Mouse (Mus musculus): ENCODE measurements around the gene Pf4. TPM values are rescaled to one million over a fixed set of nuclear protein-coding genes. Genes with fewer than 3 reads are reported as not detected.

Gene Pf4
- polyA plus RNA-seq, 1 experiment from 2014 or later, result 33.7 TPM

- Histone ChIP-seq H3K4me3 (ENCODE audit: control insufficient read depth in 1 of 2, insufficient read depth in 1 of 2, low read depth in 1 of 2, low read length in 2 of 2) (peak within 1 kb of the TSS; percentile 16 to 18; a peak in 3 of 4 replicates), H3K27me3 (ENCODE audit: control insufficient read depth, insufficient read depth, low read length) (peaks cover 20% of the 10 kb centered on the region), H3K27ac (replicated peaks in 1 of 2; ENCODE audit: control insufficient read depth in 1 of 2, insufficient read depth in 1 of 2, low read depth in 2 of 2, low read length in 2 of 2) (no peak within 1 kb of the TSS), H3K4me1 (ENCODE audit: control insufficient read depth in 2 of 2, insufficient read depth in 2 of 2, low read length in 2 of 2) (peaks cover 4 to 13% of the 10 kb centered on the region in 2 experiments; a peak in 2 of 4 replicates), H3K9ac (ENCODE audit: low read length) (no peak within 1 kb of the TSS), H3K36me3 (ENCODE audit: control insufficient read depth, insufficient read depth, low read length) (no peaks in the 10 kb centered on the region), H3K9me3 (ENCODE audit: control insufficient read depth, low read length) (no peaks in the 10 kb centered on the region), H3K4me2 (ENCODE audit: low read length) (peak within 1 kb of the TSS; percentile 53)
- 5% methylated on average over 32 of the region's 32 CpGs for WGBS
- no peak for ATAC-seq (ENCODE audit: insufficient number of reproducible peaks, insufficient read depth, low FRiP score, low read depth)
Observed at GRCm38 (mm10) chr5:90759077-90760065, 12.9 kb upstream of the Pf4 start, which contains the start of gene Cxcl5. Gene Cxcl5, plus strand, starts transcription at chr5:90759360.

DNA sequence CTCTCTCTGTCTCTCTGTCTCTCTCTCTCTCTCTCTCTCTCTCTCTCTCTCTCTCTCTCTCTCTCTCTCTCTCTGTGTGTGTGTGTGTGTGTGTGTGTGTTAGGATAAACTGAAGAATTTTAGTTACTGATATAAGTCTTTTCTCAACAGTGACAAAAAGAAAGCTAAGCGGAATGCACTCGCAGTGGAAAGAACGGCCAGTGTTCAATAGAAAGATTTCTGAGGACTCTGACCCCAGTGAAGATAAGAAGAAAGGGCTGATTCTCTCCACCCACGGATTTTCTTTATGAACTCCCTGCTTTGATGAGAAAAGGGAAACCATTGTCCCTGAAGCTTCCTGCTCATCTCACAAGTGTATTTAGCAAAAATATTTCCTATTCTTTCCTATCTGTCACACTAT lies 11.9 kb upstream of the Pf4 start:
- Histone ChIP-seq H3K9ac (ENCODE audit: low read length) (no peak overlapping the region), H3K9me3 (ENCODE audit: control insufficient read depth, low read length) (no peaks in the 10 kb centered on the region), H3K4me1 (ENCODE audit: control insufficient read depth in 2 of 2, insufficient read depth in 2 of 2, low read length in 2 of 2) (peaks cover 4 to 13% of the 10 kb centered on the region in 2 experiments; a peak in 2 of 4 replicates), H3K27ac (replicated peaks in 1 of 2; ENCODE audit: control insufficient read depth in 1 of 2, insufficient read depth in 1 of 2, low read depth in 2 of 2, low read length in 2 of 2) (no peak overlapping the region), H3K4me3 (ENCODE audit: control insufficient read depth in 1 of 2, insufficient read depth in 1 of 2, low read depth in 1 of 2, low read length in 2 of 2) (no peak overlapping the region), H3K27me3 (ENCODE audit: control insufficient read depth, insufficient read depth, low read length) (peaks cover 20% of the 10 kb centered on the region), H3K36me3 (ENCODE audit: control insufficient read depth, insufficient read depth, low read length) (no peaks in the 10 kb centered on the region), H3K4me2 (ENCODE audit: low read length) (no peak overlapping the region)
- ATAC-seq (ENCODE audit: insufficient number of reproducible peaks, insufficient read depth, low FRiP score, low read depth), result no peak
- 42% methylated on average over 4 of the region's 4 CpGs for WGBS

DNA sequence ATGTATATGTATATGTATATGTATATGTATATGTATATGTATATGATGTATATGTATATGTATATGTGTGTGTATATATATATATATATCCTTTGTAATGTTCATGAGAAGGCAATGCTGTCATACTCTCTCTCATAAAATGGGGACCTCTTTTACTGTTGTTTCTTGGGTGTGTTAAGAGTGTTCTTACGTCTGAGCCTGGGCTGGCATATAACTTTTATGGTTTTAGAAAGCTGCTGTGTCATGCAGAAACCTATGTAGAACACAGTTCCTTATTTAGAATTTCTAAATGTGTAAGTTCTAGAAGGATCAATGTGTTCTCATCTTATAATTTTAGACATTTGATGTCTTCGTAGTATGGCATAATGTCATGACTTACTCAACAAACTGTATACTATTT lies 11.4 kb upstream of the Pf4 start:
- Histone ChIP-seq H3K27ac (replicated peaks in 1 of 2; ENCODE audit: control insufficient read depth in 1 of 2, insufficient read depth in 1 of 2, low read depth in 2 of 2, low read length in 2 of 2) (no peak overlapping the region), H3K4me2 (ENCODE audit: low read length) (no peak overlapping the region), H3K36me3 (ENCODE audit: control insufficient read depth, insufficient read depth, low read length) (no peaks in the 10 kb centered on the region), H3K4me1 (ENCODE audit: control insufficient read depth in 2 of 2, insufficient read depth in 2 of 2, low read length in 2 of 2) (peaks cover 4 to 13% of the 10 kb centered on the region in 2 experiments; a peak in 2 of 4 replicates), H3K4me3 (ENCODE audit: control insufficient read depth in 1 of 2, insufficient read depth in 1 of 2, low read depth in 1 of 2, low read length in 2 of 2) (no peak overlapping the region), H3K9me3 (ENCODE audit: control insufficient read depth, low read length) (no peaks in the 10 kb centered on the region), H3K27me3 (ENCODE audit: control insufficient read depth, insufficient read depth, low read length) (peaks cover 20% of the 10 kb centered on the region), H3K9ac (ENCODE audit: low read length) (no peak overlapping the region)
- ATAC-seq (ENCODE audit: insufficient number of reproducible peaks, insufficient read depth, low FRiP score, low read depth), result no peak
- WGBS, result 86% methylated on average over 2 of the region's 2 CpGs

- 76% methylated on average over 3 of the region's 3 CpGs for WGBS
- Histone ChIP-seq H3K9ac (ENCODE audit: low read length) (no peak overlapping the region), H3K27ac (replicated peaks in 1 of 2; ENCODE audit: control insufficient read depth in 1 of 2, insufficient read depth in 1 of 2, low read depth in 2 of 2, low read length in 2 of 2) (no peak overlapping the region), H3K4me3 (ENCODE audit: control insufficient read depth in 1 of 2, insufficient read depth in 1 of 2, low read depth in 1 of 2, low read length in 2 of 2) (no peak overlapping the region), H3K4me1 (ENCODE audit: control insufficient read depth in 2 of 2, insufficient read depth in 2 of 2, low read length in 2 of 2) (peaks cover 4 to 13% of the 10 kb centered on the region in 2 experiments; a peak in 2 of 4 replicates), H3K36me3 (ENCODE audit: control insufficient read depth, insufficient read depth, low read length) (no peaks in the 10 kb centered on the region), H3K27me3 (ENCODE audit: control insufficient read depth, insufficient read depth, low read length) (peaks cover 20% of the 10 kb centered on the region), H3K4me2 (ENCODE audit: low read length) (no peak overlapping the region), H3K9me3 (ENCODE audit: control insufficient read depth, low read length) (no peaks in the 10 kb centered on the region)
- ATAC-seq (ENCODE audit: insufficient number of reproducible peaks, insufficient read depth, low FRiP score, low read depth), result no peak
Observed at GRCm38 (mm10) chr5:90761834-90762233, 10.4 kb upstream of the Pf4 start.

DNA sequence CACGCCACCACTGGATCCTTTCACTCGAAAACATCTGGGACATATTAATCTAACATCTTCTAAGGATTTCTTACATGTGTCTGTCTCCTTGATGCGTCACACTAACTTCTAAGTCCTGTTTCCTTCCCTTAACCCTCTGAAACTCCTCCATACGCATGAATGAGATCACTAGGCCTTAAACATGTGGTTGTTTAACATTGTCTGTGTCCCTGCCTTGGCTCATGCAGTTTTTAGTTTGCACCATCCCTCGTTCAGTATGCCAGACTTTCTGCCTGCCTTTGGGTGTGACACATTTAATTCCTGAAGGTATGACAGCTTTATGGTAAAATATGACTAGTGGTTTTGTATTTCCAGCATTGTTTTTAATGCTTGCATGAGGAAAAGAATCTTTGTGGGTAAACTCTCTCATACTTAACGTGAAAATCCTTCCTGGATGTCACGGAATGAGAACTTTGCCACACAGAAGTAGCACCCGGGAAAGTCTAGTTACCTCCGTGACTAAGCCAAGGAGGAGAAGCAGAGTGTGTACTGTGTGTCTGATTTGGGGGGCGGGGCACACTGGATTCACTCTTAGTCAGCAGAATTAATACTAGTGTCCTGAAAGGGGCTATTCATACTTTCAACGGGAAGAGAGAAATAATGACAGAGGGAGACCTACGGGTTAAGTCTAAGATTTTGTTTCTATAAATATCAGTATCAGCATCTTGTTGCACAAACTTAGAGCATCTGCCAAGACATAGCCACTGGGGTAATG lies 8.1 kb upstream of the Pf4 start:
- 71% methylated on average over 12 of the region's 12 CpGs for WGBS
- Histone ChIP-seq H3K27me3 (ENCODE audit: control insufficient read depth, insufficient read depth, low read length) (peaks cover 11% of the 10 kb centered on the region), H3K9me3 (ENCODE audit: control insufficient read depth, low read length) (no peaks in the 10 kb centered on the region), H3K4me1 (ENCODE audit: control insufficient read depth in 2 of 2, insufficient read depth in 2 of 2, low read length in 2 of 2) (peaks cover 4% of the 10 kb centered on the region in 2 experiments; a peak in 2 of 4 replicates), H3K36me3 (ENCODE audit: control insufficient read depth, insufficient read depth, low read length) (no peaks in the 10 kb centered on the region), H3K4me2 (ENCODE audit: low read length) (no peak overlapping the region), H3K27ac (replicated peaks in 1 of 2; ENCODE audit: control insufficient read depth in 1 of 2, insufficient read depth in 1 of 2, low read depth in 2 of 2, low read length in 2 of 2) (no peak overlapping the region), H3K4me3 (ENCODE audit: control insufficient read depth in 1 of 2, insufficient read depth in 1 of 2, low read depth in 1 of 2, low read length in 2 of 2) (no peak overlapping the region), H3K9ac (ENCODE audit: low read length) (no peak overlapping the region)
- no peak for ATAC-seq (ENCODE audit: insufficient number of reproducible peaks, insufficient read depth, low FRiP score, low read depth)

DNA sequence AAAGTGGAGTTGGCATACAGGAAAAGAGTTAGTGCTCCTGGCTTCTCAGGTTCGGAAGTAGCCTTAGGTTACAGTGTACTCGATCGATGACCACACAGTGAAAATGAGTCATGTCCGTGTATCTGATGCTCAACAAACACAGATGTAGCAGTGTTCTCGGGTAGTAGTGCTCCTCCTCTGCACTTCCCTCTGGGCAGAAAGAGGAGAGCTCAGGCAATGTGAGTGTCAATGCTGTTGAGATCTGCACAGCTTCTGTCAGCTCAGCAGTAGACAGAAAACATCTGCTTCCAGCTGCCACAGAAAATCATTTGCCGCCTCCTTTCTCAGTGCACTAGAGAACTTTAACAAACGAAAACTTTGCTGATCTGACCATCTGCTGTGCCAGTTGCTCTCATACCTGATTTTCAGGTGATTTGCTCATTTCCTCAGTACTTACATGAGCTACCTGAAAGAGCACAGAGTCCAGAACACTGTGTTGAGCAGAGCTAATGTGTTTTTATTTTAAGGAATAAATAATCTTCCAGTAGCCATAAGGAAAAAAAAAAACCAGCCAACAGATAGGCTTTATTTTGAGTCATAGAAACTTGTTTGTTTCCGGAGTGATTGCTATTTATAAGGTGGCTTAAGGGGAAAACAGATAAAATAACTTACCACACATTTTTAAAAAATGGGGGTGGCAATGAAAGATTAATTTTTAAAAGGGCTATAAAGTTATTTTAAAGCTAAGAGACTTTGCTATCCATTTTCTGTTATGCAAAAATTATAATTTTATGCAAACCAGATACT lies 6.2 kb upstream of the Pf4 start:
- H3K36me3 ChIP-seq (ENCODE audit: control insufficient read depth, insufficient read depth, low read length), result no peaks in the 10 kb centered on the region
- H3K4me2 ChIP-seq (ENCODE audit: low read length), result no peak overlapping the region
- H3K4me3 ChIP-seq (ENCODE audit: control insufficient read depth in 1 of 2, insufficient read depth in 1 of 2, low read depth in 1 of 2, low read length in 2 of 2), result no peak overlapping the region
- 50% methylated on average over 8 of the region's 8 CpGs for WGBS
- H3K9ac ChIP-seq (ENCODE audit: low read length), result no peak overlapping the region
- ATAC-seq (ENCODE audit: insufficient number of reproducible peaks, insufficient read depth, low FRiP score, low read depth), result no peak
- no peaks in the 10 kb centered on the region for H3K27me3 ChIP-seq (ENCODE audit: control insufficient read depth, insufficient read depth, low read length)
- H3K27ac ChIP-seq (replicated peaks in 1 of 2; ENCODE audit: control insufficient read depth in 1 of 2, insufficient read depth in 1 of 2, low read depth in 2 of 2, low read length in 2 of 2), result no peak overlapping the region
- no peaks in the 10 kb centered on the region for H3K9me3 ChIP-seq (ENCODE audit: control insufficient read depth, low read length)
- no peaks in the 10 kb centered on the region for H3K4me1 ChIP-seq (ENCODE audit: control insufficient read depth in 2 of 2, insufficient read depth in 2 of 2, low read length in 2 of 2)

- no peak within 1 kb of the TSS for H3K4me2 ChIP-seq (ENCODE audit: low read length)
Observed at GRCm38 (mm10) chr5:90768218-90768617, 4.0 kb upstream of the Pf4 start, which contains the start of gene Ppbp. Gene Ppbp, plus strand, starts transcription at chr5:90768518.

More at GRCm38 (mm10) chr5:90768218-90768617, 4.0 kb upstream of the Pf4 start, which contains the start of gene Ppbp:
- Histone ChIP-seq H3K4me1 (ENCODE audit: control insufficient read depth in 2 of 2, insufficient read depth in 2 of 2, low read length in 2 of 2) (peaks cover 4 to 6% of the 10 kb centered on the region in 2 experiments; a peak in 3 of 4 replicates), H3K9ac (ENCODE audit: low read length) (no peak within 1 kb of the TSS), H3K4me3 (ENCODE audit: control insufficient read depth in 1 of 2, insufficient read depth in 1 of 2, low read depth in 1 of 2, low read length in 2 of 2) (no peak within 1 kb of the TSS), H3K27me3 (ENCODE audit: control insufficient read depth, insufficient read depth, low read length) (no peaks in the 10 kb centered on the region), H3K36me3 (ENCODE audit: control insufficient read depth, insufficient read depth, low read length) (no peaks in the 10 kb centered on the region), H3K27ac (replicated peaks in 1 of 2; ENCODE audit: control insufficient read depth in 1 of 2, insufficient read depth in 1 of 2, low read depth in 2 of 2, low read length in 2 of 2) (no peak within 1 kb of the TSS), H3K9me3 (ENCODE audit: control insufficient read depth, low read length) (no peaks in the 10 kb centered on the region)
- WGBS, result 54% methylated on average over 3 of the region's 3 CpGs
- ATAC-seq (ENCODE audit: insufficient number of reproducible peaks, insufficient read depth, low FRiP score, low read depth), result no peak

Data from heart, embryonic 14.5 days (tissue).